Mouse (Mus musculus) forebrain, embryonic 12.5 days (tissue): ENCODE data around the gene Galnt12. TPM values are rescaled to one million over a fixed set of nuclear protein-coding genes. Genes with fewer than 3 reads are reported as not detected.

Source experiments
- ATAC-seq: fragments of 200-750 bp; cut with Nextera tagmentation; 2 replicates; pipeline ENCODE4 v1.8.0; 2017; ENCODE audit warnings: moderate TSS enrichment; ENCODE audit not compliant: low FRiP score
- H3K27ac ChIP-seq: fragments of 300-500 bp; sonication (generic); 2 replicates; pipeline ENCODE4 v1.5.1; 2016; ENCODE audit warnings: mild to moderate bottlenecking
- H3K27me3 ChIP-seq: fragments of 300-500 bp; sonication (generic); 2 replicates; pipeline ENCODE4 v1.6.1; 2016; ENCODE audit warnings: mild to moderate bottlenecking
- H3K36me3 ChIP-seq: fragments of 300-500 bp; sonication (generic); replicated peaks from 2 replicates; pipeline ENCODE4 v1.6.1; 2016; ENCODE audit warnings: mild to moderate bottlenecking
- H3K4me1 ChIP-seq: fragments of 300-500 bp; sonication (generic); 2 replicates; pipeline ENCODE4 v1.6.1; 2016
- H3K4me2 ChIP-seq: fragments of 300-500 bp; sonication (generic); 2 replicates; pipeline ENCODE4 v1.6.1; 2016; ENCODE audit warnings: mild to moderate bottlenecking, moderate library complexity
- H3K4me3 ChIP-seq: fragments of 300-500 bp; sonication (generic); replicated peaks from 2 replicates; pipeline ENCODE4 v1.5.1; 2016; ENCODE audit warnings: mild to moderate bottlenecking
- H3K9ac ChIP-seq: fragments of 300-500 bp; sonication (generic); 2 replicates; pipeline ENCODE4 v1.6.1; 2016; ENCODE audit warnings: mild to moderate bottlenecking
- H3K9me3 ChIP-seq: fragments of 300-500 bp; sonication (generic); 2 replicates; pipeline ENCODE4 v1.6.1; 2016
- WGBS: fragments of 180-500 bp; shearing (Covaris S2); methylation state at CpG from one replicate; pipeline ENCODE4 v1.1.7; 2016; 5-methylcytosine and 5-hydroxymethylcytosine counted together
- polyA plus RNA-seq: library from polyadenylated mRNA; unstranded; fragments of >200 nt; fragmentation: Nextera tagmentation; extraction: Ambion mirVana; gene quantifications from 2 replicates; pipeline ENCODE4 v1.2.1, GENCODE M21; 2016

Gene Galnt12
- polyA plus RNA-seq, 1 experiment from 2014 or later = 4.4 TPM

- H3K4me2 ChIP-seq = peak overlapping the region; percentile 72
- H3K9me3 ChIP-seq = no peaks in the 10 kb centered on the region
- 37% methylated on average over 25 of the region's 25 CpGs for WGBS
- peaks cover 9% of the 10 kb centered on the region for H3K4me1 ChIP-seq
- no peaks in the 10 kb centered on the region for H3K36me3 ChIP-seq
- no peak overlapping the region for H3K27ac ChIP-seq
- peak overlapping the region; percentile 82 for H3K4me3 ChIP-seq
- H3K9ac ChIP-seq = peak overlapping the region; percentile 78
- H3K27me3 ChIP-seq = peaks cover 6% of the 10 kb centered on the region; the same call in 1 of the 2 replicates
- ATAC-seq = no peak; the same call in 1 of the 2 replicates
Observed at GRCm38 (mm10) chr4:47057510-47058325, 34.0 kb upstream of the Galnt12 start.

GRCm38 (mm10) chr4:47060900-47061299, 30.8 kb upstream of the Galnt12 start:
- Histone ChIP-seq H3K4me2 (no peak overlapping the region), H3K27ac (no peak overlapping the region), H3K4me3 (no peak overlapping the region), H3K36me3 (no peaks in the 10 kb centered on the region), H3K4me1 (peaks cover 9% of the 10 kb centered on the region), H3K9me3 (no peaks in the 10 kb centered on the region), H3K27me3 (0 out of 2 replicates have a peak, but pooled peaks cover 1% of the 10 kb centered on the region), H3K9ac (no peak overlapping the region)
- 15% methylated on average over 1 of the region's 1 CpGs for WGBS
- ATAC-seq = no peak

GRCm38 (mm10) chr4:47075054-47075453, 16.7 kb upstream of the Galnt12 start:
- no peaks in the 10 kb centered on the region for H3K36me3 ChIP-seq
- no peaks in the 10 kb centered on the region for H3K4me1 ChIP-seq
- H3K9me3 ChIP-seq = no peaks in the 10 kb centered on the region
- H3K4me2 ChIP-seq = no peak overlapping the region
- no peak for ATAC-seq
- no peaks in the 10 kb centered on the region for H3K27me3 ChIP-seq
- H3K4me3 ChIP-seq = no peak overlapping the region
- no peak overlapping the region for H3K9ac ChIP-seq
- no peak overlapping the region for H3K27ac ChIP-seq
- 36% methylated on average over 2 of the region's 2 CpGs for WGBS

- no peaks in the 10 kb centered on the region for H3K27me3 ChIP-seq
- ATAC-seq = no peak
- no peak overlapping the region for H3K27ac ChIP-seq
- no peaks in the 10 kb centered on the region for H3K4me1 ChIP-seq
- no peaks in the 10 kb centered on the region for H3K36me3 ChIP-seq
- H3K4me2 ChIP-seq = no peak overlapping the region
- no peak overlapping the region for H3K9ac ChIP-seq
- WGBS = 92% methylated on average over 17 of the region's 17 CpGs
- no peaks in the 10 kb centered on the region for H3K9me3 ChIP-seq
- H3K4me3 ChIP-seq = no peak overlapping the region
Observed at GRCm38 (mm10) chr4:47079997-47080646, 11.6 kb upstream of the Galnt12 start.

- WGBS = 89% methylated on average over 4 of the region's 4 CpGs
- no peak for ATAC-seq
- no peak overlapping the region for H3K4me3 ChIP-seq
- no peaks in the 10 kb centered on the region for H3K9me3 ChIP-seq
- no peaks in the 10 kb centered on the region for H3K27me3 ChIP-seq
- H3K27ac ChIP-seq = no peak overlapping the region
- no peaks in the 10 kb centered on the region for H3K4me1 ChIP-seq
- no peak overlapping the region for H3K9ac ChIP-seq
- no peaks in the 10 kb centered on the region for H3K36me3 ChIP-seq
- H3K4me2 ChIP-seq = no peak overlapping the region
Observed at GRCm38 (mm10) chr4:47080647-47081010, 11.1 kb upstream of the Galnt12 start.

- no peaks in the 10 kb centered on the region for H3K27me3 ChIP-seq
- H3K4me1 ChIP-seq = no peaks in the 10 kb centered on the region
- H3K9me3 ChIP-seq = no peaks in the 10 kb centered on the region
- H3K4me2 ChIP-seq = no peak overlapping the region
- H3K9ac ChIP-seq = no peak overlapping the region
- no peaks in the 10 kb centered on the region for H3K36me3 ChIP-seq
- WGBS = 91% methylated on average over 7 of the region's 7 CpGs
- ATAC-seq = no peak
- H3K27ac ChIP-seq = no peak overlapping the region
- no peak overlapping the region for H3K4me3 ChIP-seq
Observed at GRCm38 (mm10) chr4:47083824-47084223, 7.9 kb upstream of the Galnt12 start.

- Histone ChIP-seq H3K9me3 (no peaks in the 10 kb centered on the region), H3K4me1 (peaks cover 19% of the 10 kb centered on the region), H3K4me3 (no peak overlapping the region), H3K36me3 (no peaks in the 10 kb centered on the region), H3K27ac (no peak overlapping the region), H3K9ac (no peak overlapping the region), H3K27me3 (peaks cover 28% of the 10 kb centered on the region), H3K4me2 (no peak overlapping the region)
- no peak for ATAC-seq
- 87% methylated on average over 7 of the region's 7 CpGs for WGBS
Observed at GRCm38 (mm10) chr4:47088671-47089070, 3.0 kb upstream of the Galnt12 start.

- H3K9me3 ChIP-seq = no peaks in the 10 kb centered on the region
- peak overlapping the region; percentile 74 for H3K4me3 ChIP-seq
- ATAC-seq = peak; percentile 48; the same call in 1 of the 2 replicates
- peak overlapping the region; percentile 69 for H3K9ac ChIP-seq
- H3K4me1 ChIP-seq = peaks cover 23% of the 10 kb centered on the region
- peak overlapping the region; percentile 100 for H3K4me2 ChIP-seq
- H3K27me3 ChIP-seq = peaks cover 40% of the 10 kb centered on the region
- WGBS = under 1% methylated on average over 20 of the region's 21 CpGs
- no peaks in the 10 kb centered on the region for H3K36me3 ChIP-seq
- H3K27ac ChIP-seq = no peak overlapping the region
Observed at GRCm38 (mm10) chr4:47092387-47093021, 795 bp downstream of the Galnt12 start.

GRCm38 (mm10) chr4:47093161-47093560, 1.5 kb downstream of the Galnt12 start:
- H3K27ac ChIP-seq = no peak overlapping the region
- peak overlapping the region; percentile 100; the same call in 1 of the 2 replicates for H3K4me2 ChIP-seq
- H3K4me3 ChIP-seq = peak overlapping the region; percentile 74
- H3K36me3 ChIP-seq = no peaks in the 10 kb centered on the region
- 12% methylated on average over 9 of the region's 9 CpGs for WGBS
- peaks cover 40% of the 10 kb centered on the region for H3K27me3 ChIP-seq
- peaks cover 23% of the 10 kb centered on the region for H3K4me1 ChIP-seq
- no peak for ATAC-seq
- H3K9ac ChIP-seq = no peak overlapping the region
- no peaks in the 10 kb centered on the region for H3K9me3 ChIP-seq

- Histone ChIP-seq H3K36me3 (no peaks in the 10 kb centered on the region), H3K27me3 (peaks cover 40% of the 10 kb centered on the region), H3K9ac (no peak overlapping the region), H3K27ac (no peak overlapping the region), H3K4me1 (peaks cover 23% of the 10 kb centered on the region), H3K4me3 (no peak overlapping the region), H3K9me3 (no peaks in the 10 kb centered on the region), H3K4me2 (no peak overlapping the region)
- WGBS = 19% methylated on average over 6 of the region's 6 CpGs
- ATAC-seq = 0 out of 2 replicates have a peak, but pooled peaks have one; percentile 53
Observed at GRCm38 (mm10) chr4:47093647-47094046, 1.9 kb downstream of the Galnt12 start.

- ATAC-seq = no peak
- H3K4me2 ChIP-seq = no peak overlapping the region
- no peak overlapping the region for H3K27ac ChIP-seq
- 94% methylated on average over 10 of the region's 10 CpGs for WGBS
- H3K27me3 ChIP-seq = no peaks in the 10 kb centered on the region
- no peak overlapping the region for H3K4me3 ChIP-seq
- H3K4me1 ChIP-seq = no peaks in the 10 kb centered on the region
- no peaks in the 10 kb centered on the region for H3K36me3 ChIP-seq
- no peak overlapping the region for H3K9ac ChIP-seq
- H3K9me3 ChIP-seq = no peaks in the 10 kb centered on the region
Observed at GRCm38 (mm10) chr4:47103561-47103960, 11.9 kb downstream of the Galnt12 start.

- no peak overlapping the region for H3K4me2 ChIP-seq
- H3K4me1 ChIP-seq = peaks cover 4% of the 10 kb centered on the region; the same call in 1 of the 2 replicates
- no peaks in the 10 kb centered on the region for H3K27me3 ChIP-seq
- H3K4me3 ChIP-seq = no peak overlapping the region
- WGBS = 65% methylated on average over 9 of the region's 9 CpGs
- ATAC-seq = no peak
- no peak overlapping the region for H3K27ac ChIP-seq
- H3K36me3 ChIP-seq = no peaks in the 10 kb centered on the region
- H3K9me3 ChIP-seq = no peaks in the 10 kb centered on the region
- H3K9ac ChIP-seq = no peak overlapping the region
Observed at GRCm38 (mm10) chr4:47111885-47112284, 20.2 kb downstream of the Galnt12 start.
